Mouse (Mus musculus): Measurements from ENCODE around the gene Stox2. TPM values are rescaled to one million over a fixed set of nuclear protein-coding genes. Genes with fewer than 3 reads are reported as not detected.

The Stox2 gene
- polyA plus RNA-seq, 2 experiments, result 0.06 to 0.11 TPM

DNA sequence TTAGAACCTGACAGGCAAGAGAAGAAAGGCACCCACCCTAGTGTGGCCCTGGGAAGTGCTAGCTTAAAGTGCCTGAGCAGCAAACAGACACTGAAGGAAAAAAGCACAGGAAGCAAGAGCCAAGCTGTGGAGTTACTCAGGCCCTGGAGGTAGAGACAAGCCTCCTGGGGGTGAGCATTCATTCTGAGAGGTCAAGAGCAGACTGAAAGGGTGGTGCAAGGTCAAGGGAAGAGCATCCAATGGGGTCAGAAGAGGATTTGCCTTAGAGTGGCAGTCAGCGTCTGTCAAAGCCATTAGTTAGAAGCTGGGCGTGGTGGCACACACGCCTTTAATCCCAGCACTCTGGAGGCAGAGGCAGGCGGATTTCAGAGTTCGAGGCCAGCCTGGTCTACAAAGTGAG lies 224.3 kb downstream of the Stox2 start:
- DNase-seq (ENCODE audit: low read depth in 3 of 3, low spot score in 3 of 3) (no peak), ATAC-seq (ENCODE audit: insufficient read depth) (no peak)
- Histone ChIP-seq H3K27ac (no peak overlapping the region), H3K4me1 (replicated peaks; ENCODE audit: control insufficient read depth in 2 of 2, insufficient read depth in 2 of 2, low read length in 1 of 2) (no peaks in the 10 kb centered on the region), H3K4me2 (ENCODE audit: low read depth) (no peak overlapping the region), H3K9me3 (ENCODE audit: control insufficient read depth, low read length) (no peaks in the 10 kb centered on the region), H3K4me3 (ENCODE audit: insufficient read depth in 1 of 2, low read depth in 2 of 2, low read length in 2 of 2) (no peak overlapping the region), H3K27me3 (ENCODE audit: control insufficient read depth, insufficient read depth, low read length) (no peaks in the 10 kb centered on the region), H3K36me3 (replicated peaks; ENCODE audit: control insufficient read depth, insufficient read depth, low read depth) (no peaks in the 10 kb centered on the region), H3K9ac (replicated peaks) (no peak overlapping the region)
- TF ChIP-seq CTCF (IDR thresholded peaks at IDR 0.05; ENCODE audit: low read depth) (no peak), EP300 (IDR thresholded peaks at IDR 0.05; ENCODE audit: low read depth) (no peak)
- 65% methylated on average over 5 of the region's 5 CpGs for WGBS (ENCODE audit: insufficient replicate concordance)

DNA sequence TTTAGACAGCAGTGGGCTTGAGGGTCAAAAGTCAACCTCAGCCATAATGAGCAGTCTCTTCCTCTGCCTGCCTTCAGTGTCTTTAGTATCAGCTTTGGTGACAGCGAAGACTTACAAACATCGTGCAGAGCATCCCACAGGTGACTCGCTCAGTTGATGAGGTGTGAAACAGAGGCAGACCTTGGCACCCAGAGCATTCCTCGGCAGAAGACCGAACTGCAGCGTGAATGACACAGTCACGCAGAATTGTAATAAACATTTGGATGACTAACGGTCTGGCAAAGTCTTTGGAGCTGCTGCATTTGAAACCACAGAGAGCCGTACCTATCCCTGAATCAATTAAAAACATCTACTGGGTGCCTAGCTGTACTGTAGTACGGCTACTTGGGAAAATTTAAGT lies 225.0 kb downstream of the Stox2 start:
- no peaks in the 10 kb centered on the region for H3K4me1 ChIP-seq (replicated peaks; ENCODE audit: control insufficient read depth in 2 of 2, insufficient read depth in 2 of 2, low read length in 1 of 2)
- H3K9ac ChIP-seq (replicated peaks), result no peak overlapping the region
- DNase-seq (ENCODE audit: low read depth in 3 of 3, low spot score in 3 of 3) (no peak), ATAC-seq (ENCODE audit: insufficient read depth) (no peak)
- no peak overlapping the region for H3K4me2 ChIP-seq (ENCODE audit: low read depth)
- no peaks in the 10 kb centered on the region for H3K27me3 ChIP-seq (ENCODE audit: control insufficient read depth, insufficient read depth, low read length)
- H3K9me3 ChIP-seq (ENCODE audit: control insufficient read depth, low read length), result no peaks in the 10 kb centered on the region
- no peak for TF ChIP-seq EP300 (IDR thresholded peaks at IDR 0.05; ENCODE audit: low read depth)
- no peak for TF ChIP-seq CTCF (IDR thresholded peaks at IDR 0.05; ENCODE audit: low read depth)
- H3K4me3 ChIP-seq (ENCODE audit: insufficient read depth in 1 of 2, low read depth in 2 of 2, low read length in 2 of 2), result no peak overlapping the region
- H3K36me3 ChIP-seq (replicated peaks; ENCODE audit: control insufficient read depth, insufficient read depth, low read depth), result no peaks in the 10 kb centered on the region
- no peak overlapping the region for H3K27ac ChIP-seq
- WGBS (ENCODE audit: insufficient replicate concordance), result 70% methylated on average over 10 of the region's 10 CpGs

DNA sequence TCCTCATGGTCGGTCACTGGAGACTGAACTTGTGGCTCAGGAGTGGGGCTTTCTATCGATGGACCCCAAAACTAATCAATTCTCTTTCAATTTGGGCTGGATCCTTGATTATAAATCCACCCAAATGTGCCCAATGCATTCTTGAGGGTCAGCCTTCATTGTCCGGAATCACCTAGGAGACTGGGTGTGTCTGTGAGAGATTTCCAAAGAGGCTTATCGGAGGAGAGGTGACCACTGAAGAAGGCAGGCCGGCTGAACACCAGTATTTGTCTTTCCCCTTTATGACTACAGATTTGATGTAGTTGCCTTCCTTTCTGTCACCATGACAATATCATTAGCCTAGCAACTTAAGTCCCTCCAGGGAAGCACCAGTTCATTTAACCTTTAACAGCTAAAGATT lies 225.8 kb downstream of the Stox2 start:
- no peaks in the 10 kb centered on the region for H3K36me3 ChIP-seq (replicated peaks; ENCODE audit: control insufficient read depth, insufficient read depth, low read depth)
- TF ChIP-seq CTCF (IDR thresholded peaks at IDR 0.05; ENCODE audit: low read depth) (no peak), EP300 (IDR thresholded peaks at IDR 0.05; ENCODE audit: low read depth) (no peak)
- no peaks in the 10 kb centered on the region for H3K9me3 ChIP-seq (ENCODE audit: control insufficient read depth, low read length)
- no peaks in the 10 kb centered on the region for H3K4me1 ChIP-seq (replicated peaks; ENCODE audit: control insufficient read depth in 2 of 2, insufficient read depth in 2 of 2, low read length in 1 of 2)
- no peak overlapping the region for H3K9ac ChIP-seq (replicated peaks)
- H3K27ac ChIP-seq, result no peak overlapping the region
- ATAC-seq (ENCODE audit: insufficient read depth) (no peak), DNase-seq (ENCODE audit: low read depth in 3 of 3, low spot score in 3 of 3) (no peak)
- H3K4me3 ChIP-seq (ENCODE audit: insufficient read depth in 1 of 2, low read depth in 2 of 2, low read length in 2 of 2), result no peak overlapping the region
- H3K27me3 ChIP-seq (ENCODE audit: control insufficient read depth, insufficient read depth, low read length), result no peaks in the 10 kb centered on the region
- H3K4me2 ChIP-seq (ENCODE audit: low read depth), result no peak overlapping the region
- 70% methylated on average over 5 of the region's 5 CpGs for whole genome bisulfite sequencing (ENCODE audit: insufficient replicate concordance)

DNA sequence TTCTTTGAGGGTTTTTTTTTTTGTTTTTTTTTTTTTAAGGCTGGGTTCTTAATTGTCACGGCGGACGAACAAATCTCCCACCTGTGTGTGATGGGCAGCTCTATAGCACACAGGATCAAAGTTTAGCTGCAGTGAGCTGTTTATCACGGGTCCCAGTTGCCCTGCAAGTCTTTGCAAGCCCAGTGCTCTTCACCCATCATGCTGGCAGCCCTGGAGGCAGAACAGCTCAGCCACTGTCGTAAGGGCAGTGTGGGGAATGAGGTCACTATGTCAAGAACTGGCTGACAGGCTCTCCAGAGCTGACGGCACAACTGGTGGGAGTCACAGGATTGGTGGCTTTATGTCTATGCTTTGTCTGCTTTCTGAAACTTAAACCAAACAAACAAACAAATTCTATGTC lies 227.6 kb downstream of the Stox2 start:
- 48% methylated on average over 6 of the region's 6 CpGs for WGBS (ENCODE audit: insufficient replicate concordance)
- Histone ChIP-seq H3K4me2 (ENCODE audit: low read depth) (no peak overlapping the region), H3K36me3 (replicated peaks; ENCODE audit: control insufficient read depth, insufficient read depth, low read depth) (no peaks in the 10 kb centered on the region), H3K4me3 (ENCODE audit: insufficient read depth in 1 of 2, low read depth in 2 of 2, low read length in 2 of 2) (no peak overlapping the region), H3K9ac (replicated peaks) (no peak overlapping the region), H3K27ac (no peak overlapping the region), H3K9me3 (ENCODE audit: control insufficient read depth, low read length) (no peaks in the 10 kb centered on the region), H3K4me1 (replicated peaks; ENCODE audit: control insufficient read depth in 2 of 2, insufficient read depth in 2 of 2, low read length in 1 of 2) (no peaks in the 10 kb centered on the region), H3K27me3 (ENCODE audit: control insufficient read depth, insufficient read depth, low read length) (no peaks in the 10 kb centered on the region)
- no peak for ATAC-seq (ENCODE audit: insufficient read depth)
- DNase-seq (ENCODE audit: low read depth in 3 of 3, low spot score in 3 of 3), result no peak
- TF ChIP-seq CTCF (IDR thresholded peaks at IDR 0.05; ENCODE audit: low read depth) (no peak), EP300 (IDR thresholded peaks at IDR 0.05; ENCODE audit: low read depth) (no peak)

DNA sequence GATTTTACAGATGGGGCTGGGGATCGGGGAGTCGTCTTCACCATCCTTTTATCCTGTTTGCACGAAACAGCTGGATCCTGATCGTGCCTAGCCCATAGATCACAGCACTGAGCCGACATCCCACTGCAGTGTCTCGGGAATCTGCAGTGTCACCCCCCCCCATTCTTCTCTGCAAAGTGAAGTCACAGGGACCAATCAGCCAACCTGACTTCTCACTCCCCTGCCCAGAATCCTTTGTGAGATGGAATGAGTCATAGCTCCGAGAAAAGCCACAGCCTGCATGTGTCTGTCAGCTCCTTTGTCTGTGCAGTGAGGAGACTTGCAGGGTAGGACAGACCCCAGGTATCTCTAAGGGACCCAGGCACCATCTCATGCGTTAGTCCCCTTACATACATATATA lies 228.1 kb downstream of the Stox2 start:
- DNase-seq (ENCODE audit: low read depth in 3 of 3, low spot score in 3 of 3), result no peak
- H3K4me2 ChIP-seq (ENCODE audit: low read depth), result no peak overlapping the region

More for the DNA sequence above, 228.1 kb downstream of the Stox2 start:
- Histone ChIP-seq H3K9ac (replicated peaks) (no peak overlapping the region), H3K4me1 (replicated peaks; ENCODE audit: control insufficient read depth in 2 of 2, insufficient read depth in 2 of 2, low read length in 1 of 2) (no peaks in the 10 kb centered on the region), H3K9me3 (ENCODE audit: control insufficient read depth, low read length) (no peaks in the 10 kb centered on the region), H3K36me3 (replicated peaks; ENCODE audit: control insufficient read depth, insufficient read depth, low read depth) (no peaks in the 10 kb centered on the region), H3K4me3 (ENCODE audit: insufficient read depth in 1 of 2, low read depth in 2 of 2, low read length in 2 of 2) (no peak overlapping the region), H3K27me3 (ENCODE audit: control insufficient read depth, insufficient read depth, low read length) (no peaks in the 10 kb centered on the region), H3K27ac (no peak overlapping the region)
- 46% methylated on average over 8 of the region's 8 CpGs for WGBS (ENCODE audit: insufficient replicate concordance)
- ATAC-seq (ENCODE audit: insufficient read depth), result no peak
- TF ChIP-seq CTCF (IDR thresholded peaks at IDR 0.05; ENCODE audit: low read depth) (no peak), EP300 (IDR thresholded peaks at IDR 0.05; ENCODE audit: low read depth) (no peak)
